Mouse (Mus musculus) spleen, postnatal 14 days (tissue): ENCODE measurements around the gene 1110065P20Rik.
A peak's percentile ranks its signal among the peaks of the same experiment; 100 is the strongest.

ENCODE experiments used
- DNase-seq, 2 experiments: peaks; one replicate each; pipeline ENCODE4 v3.0.0; 2021 to 2022; ENCODE audit warnings: low spot score in 2 of 2

The 1110065P20Rik gene

GRCm38 (mm10) chr4:124850933-124851658 lies at the start of gene 1110065P20Rik:
Gene 1110065P20Rik, minus strand, starts transcription at chr4:124851196.
- peak; percentile 37 to 50 for DNase-seq

GRCm38 (mm10) chr4:124899906-124900305 lies 48.9 kb upstream of the 1110065P20Rik start:
- DNase-seq, result no peak

GRCm38 (mm10) chr4:124898428-124898827 lies 47.4 kb upstream of the 1110065P20Rik start:
- DNase-seq, result no peak

- DNase-seq, result no peak
Measured at GRCm38 (mm10) chr4:124894508-124895428, 43.8 kb upstream of the 1110065P20Rik start.

- DNase-seq, result no peak
Measured at GRCm38 (mm10) chr4:124893769-124894168, 42.8 kb upstream of the 1110065P20Rik start.

- no peak for DNase-seq
Measured at GRCm38 (mm10) chr4:124890831-124891230, 39.8 kb upstream of the 1110065P20Rik start.

GRCm38 (mm10) chr4:124889935-124890334 lies 38.9 kb upstream of the 1110065P20Rik start:
- DNase-seq, result no peak

- no peak for DNase-seq
Measured at GRCm38 (mm10) chr4:124888702-124889101, 37.7 kb upstream of the 1110065P20Rik start.

- DNase-seq, result no peak
Measured at GRCm38 (mm10) chr4:124882151-124882729, 31.2 kb upstream of the 1110065P20Rik start.

GRCm38 (mm10) chr4:124881341-124881908 lies 30.4 kb upstream of the 1110065P20Rik start:
- DNase-seq, result no peak

- no peak for DNase-seq
Measured at GRCm38 (mm10) chr4:124880599-124880998, 29.6 kb upstream of the 1110065P20Rik start, which contains the start of gene Epha10. Gene Epha10, plus strand, starts transcription at chr4:124880899.

- DNase-seq, result no peak
Measured at GRCm38 (mm10) chr4:124872719-124873118, 21.7 kb upstream of the 1110065P20Rik start.

- no peak for DNase-seq
Measured at GRCm38 (mm10) chr4:124861283-124862188, 10.5 kb upstream of the 1110065P20Rik start, which contains the start of gene Maneal. Gene Maneal, minus strand, starts transcription at chr4:124862171.

- peak in 1 of 2 experiments; percentile 31 for DNase-seq
Measured at GRCm38 (mm10) chr4:124860446-124860845, 9.4 kb upstream of the 1110065P20Rik start.

GRCm38 (mm10) chr4:124858370-124858769 lies 7.4 kb upstream of the 1110065P20Rik start:
- no peak for DNase-seq

GRCm38 (mm10) chr4:124856294-124856693 lies 5.3 kb upstream of the 1110065P20Rik start:
- no peak for DNase-seq

GRCm38 (mm10) chr4:124850261-124850913 lies 609 bp downstream of the 1110065P20Rik start, which contains the start of gene Yrdc:
Gene Yrdc, plus strand, starts transcription at chr4:124850679.
- peak; percentile 84 to 87 for DNase-seq

- DNase-seq, result no peak
Measured at GRCm38 (mm10) chr4:124849631-124850260, 1.2 kb downstream of the 1110065P20Rik start.

- DNase-seq, result peak; percentile 63 to 77
Measured at GRCm38 (mm10) chr4:124847573-124847972, 3.4 kb downstream of the 1110065P20Rik start.
